Comparison of ENCODE assay signal across 8 mouse cellular contexts in the genomic region with DNA sequence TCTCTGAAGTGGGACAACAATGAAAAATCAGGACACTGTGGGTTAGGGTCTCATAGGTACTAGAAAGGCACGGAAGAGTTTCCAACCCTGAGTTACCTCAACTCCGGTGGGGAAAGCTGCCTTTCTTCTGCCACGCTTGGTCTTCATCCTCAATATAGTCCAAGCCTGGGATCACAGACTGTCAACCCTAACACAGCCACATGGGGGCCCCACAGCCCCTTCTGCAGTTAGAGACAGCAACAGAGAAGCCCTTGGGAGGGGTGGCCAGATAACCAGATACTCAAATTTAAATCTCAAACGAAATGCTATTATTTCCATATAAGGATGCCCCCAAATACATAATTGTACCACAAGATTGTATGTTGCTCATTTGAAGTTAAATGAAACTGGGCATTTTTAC. TPM values are rescaled to one million over a fixed set of nuclear protein-coding genes. Genes with fewer than 3 reads are reported as not detected.
DNase-seq lines count a peak whose midpoint lies in the region; ATAC-seq lines count a peak whose summit lies in the region.

No protein-coding gene starts in this region.

- H3K9ac ChIP-seq in heart, embryonic 12.5 days: no peak overlapping the region

- no peaks in the 10 kb centered on the region for H3K27me3 ChIP-seq in heart, embryonic 12.5 days (replicated peaks)

- no peak for ATAC-seq in heart, embryonic 12.5 days (ENCODE audit: insufficient number of reproducible peaks, low FRiP score)

- H3K4me3 ChIP-seq in heart, embryonic 12.5 days: no peak overlapping the region

- H3K36me3 ChIP-seq in heart, embryonic 12.5 days: no peaks in the 10 kb centered on the region

- H3K4me2 ChIP-seq in heart, embryonic 12.5 days: peak overlapping the region; percentile 53

- DNase-seq in embryo, embryonic 11 days: peak; percentile 18
- no peak for DNase-seq in embryo, embryonic 9.5 days (ENCODE audit: extremely low spot score)
- peak; percentile 40 for DNase-seq in A20 (ENCODE audit: low read depth, low spot score)
- DNase-seq in adrenal gland, postnatal 14 days: peak; percentile 79
- DNase-seq in kidney, postnatal 36 days: peak; percentile 62 to 86
- peak; percentile 69 for DNase-seq in lung, postnatal 14 days
- DNase-seq in urinary bladder, postnatal 36 days (ENCODE audit: low spot score in 2 of 2): peak; percentile 42 to 52

- H3K27ac ChIP-seq in heart, embryonic 12.5 days (ENCODE audit: poor library complexity, severe bottlenecking): peak overlapping the region; percentile 80

- peaks cover 45% of the 10 kb centered on the region for H3K4me1 ChIP-seq in heart, embryonic 12.5 days (replicated peaks)

- H3K9me3 ChIP-seq in heart, embryonic 12.5 days (replicated peaks): no peaks in the 10 kb centered on the region

- 47% methylated on average over 4 of the region's 4 CpGs for WGBS in heart, embryonic 12.5 days

RNA-seq across cellular contexts. Expression of gene Mrvi1, which starts 0.5 kb away (rescaled TPM):
- total RNA-seq in adrenal gland, postnatal 14 days (2021): 11.6 and 13.0 TPM in 2 replicates
- polyA plus RNA-seq in heart, embryonic 12.5 days (2016; fragmentation: Nextera tagmentation; extraction: Ambion mirVana): 5.7 and 8.0 TPM in 2 replicates

RNA-seq across cellular contexts. Expression of gene Ctr9, which starts 46.0 kb away (rescaled TPM):
- total RNA-seq in adrenal gland, postnatal 14 days (2021): 42.5 and 45.9 TPM in 2 replicates
- 47.3 and 49.7 TPM in 2 replicates for polyA plus RNA-seq in heart, embryonic 12.5 days (2016; fragmentation: Nextera tagmentation; extraction: Ambion mirVana)
